Mouse (Mus musculus): ENCODE measurements around the gene Psmb6. TPM values are rescaled to one million over a fixed set of nuclear protein-coding genes. Genes with fewer than 3 reads are reported as not detected.

Gene Psmb6
- total RNA-seq, 1 experiment: 612 TPM

DNA sequence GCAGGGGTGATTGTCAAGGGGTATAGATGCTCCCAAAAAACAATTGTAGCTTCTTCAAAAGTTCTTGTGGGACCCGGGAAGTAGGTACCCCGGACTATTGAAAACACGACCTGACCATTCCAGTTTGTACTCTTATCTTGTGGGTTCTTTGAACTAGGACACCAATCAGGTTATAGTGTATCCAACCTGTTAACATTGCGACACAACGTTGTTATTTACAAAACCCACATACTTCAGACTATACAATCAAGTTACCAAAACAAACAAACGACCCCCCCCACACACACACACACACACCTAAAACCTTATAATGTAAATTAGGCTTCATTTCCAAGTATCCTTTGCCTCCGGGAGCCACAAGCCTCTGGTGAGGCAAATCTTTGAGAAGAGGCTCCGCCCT is 385 bp upstream of the Psmb6 start:
- DNase-seq (ENCODE audit: low read depth, low spot score): no peak
- H3K9ac ChIP-seq (ENCODE audit: insufficient read depth, low read depth, low read length, poor library complexity, severe bottlenecking): no peak overlapping the region
- H3K36me3 ChIP-seq (ENCODE audit: control insufficient read depth, insufficient read depth, low read length, poor library complexity, severe bottlenecking): peaks cover 20% of the 10 kb centered on the region
- peaks cover 0 to 7% of the 10 kb centered on the region in 2 experiments; a peak in 2 of 4 replicates for H3K4me1 ChIP-seq (ENCODE audit: control insufficient read depth in 2 of 2, insufficient read depth in 2 of 2, low read length in 2 of 2, poor library complexity in 1 of 2)
- in situ Hi-C loops (cut with MboI; ENCODE audit: low sequenced_read_pairs in 2 of 2, unreplicated experiment in 2 of 2): loop anchor here in 1 of 2 experiments (5.0 kb wide), 1 partner anchor 93 kb away; the partner anchor contains the start of genes 4930544D05Rik and Chrne
- no peaks in the 10 kb centered on the region for H3K9me3 ChIP-seq (ENCODE audit: control insufficient read depth, insufficient read depth, low read depth, low read length)
- TF ChIP-seq CHD2 (IDR thresholded peaks at IDR 0.05; ENCODE audit: low read depth, low read length) (no peak), MAFK (IDR thresholded peaks at IDR 0.05; ENCODE audit: insufficient read depth, low read depth, low read length) (no peak), ZC3H11A (IDR thresholded peaks at IDR 0.05; ENCODE audit: borderline replicate concordance, low read depth, low read length) (no peak), ZNF384 (IDR thresholded peaks at IDR 0.05; ENCODE audit: low read depth, low read length) (no peak), HCFC1 (IDR thresholded peaks at IDR 0.05; ENCODE audit: borderline replicate concordance, insufficient read depth, low read length) (no peak)
- peak overlapping the region; percentile 38 to 89; a peak in 3 of 4 replicates for H3K4me3 ChIP-seq (ENCODE audit: insufficient read depth in 1 of 2, low read depth in 1 of 2, low read length in 2 of 2, poor library complexity in 1 of 2, severe bottlenecking in 1 of 2)
- no peak overlapping the region for H3K27ac ChIP-seq (ENCODE audit: insufficient read depth, low read depth, low read length, poor library complexity, severe bottlenecking)

DNA sequence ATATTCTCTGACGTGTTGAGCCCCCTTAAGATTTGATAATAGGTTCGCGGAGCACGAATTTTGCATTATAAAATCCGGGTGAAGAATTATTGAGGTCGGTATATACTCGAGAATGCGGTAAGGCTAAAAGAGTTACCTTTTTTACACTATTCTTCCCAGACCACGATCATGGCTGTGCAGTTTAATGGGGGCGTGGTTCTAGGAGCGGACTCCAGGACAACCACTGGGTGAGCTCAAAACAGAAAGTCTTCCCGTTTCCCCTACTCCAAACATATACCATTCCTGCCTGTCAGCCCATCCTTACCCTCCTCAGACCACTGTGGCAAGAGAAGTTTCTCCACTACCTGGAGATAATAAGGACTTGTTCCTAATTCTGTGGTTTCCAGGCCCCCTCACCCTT is 559 bp downstream of the Psmb6 start:
- in situ Hi-C loops (cut with MboI; ENCODE audit: low sequenced_read_pairs in 2 of 2, unreplicated experiment in 2 of 2): loop anchor here in 1 of 2 experiments (5.0 kb wide), 1 partner anchor 92 kb away; the partner anchor contains the start of genes 4930544D05Rik and Chrne
- H3K4me3 ChIP-seq (ENCODE audit: insufficient read depth in 1 of 2, low read depth in 1 of 2, low read length in 2 of 2, poor library complexity in 1 of 2, severe bottlenecking in 1 of 2): peak overlapping the region; percentile 89 to 99
- H3K36me3 ChIP-seq (ENCODE audit: control insufficient read depth, insufficient read depth, low read length, poor library complexity, severe bottlenecking): peaks cover 20% of the 10 kb centered on the region
- peak overlapping the region; percentile 72; the same call in 1 of the 2 replicates for H3K27ac ChIP-seq (ENCODE audit: insufficient read depth, low read depth, low read length, poor library complexity, severe bottlenecking)
- H3K4me1 ChIP-seq (ENCODE audit: control insufficient read depth in 2 of 2, insufficient read depth in 2 of 2, low read length in 2 of 2, poor library complexity in 1 of 2): peaks cover 0 to 6% of the 10 kb centered on the region in 2 experiments; a peak in 2 of 4 replicates
- DNase-seq (ENCODE audit: low read depth, low spot score): no peak
- H3K9ac ChIP-seq (ENCODE audit: insufficient read depth, low read depth, low read length, poor library complexity, severe bottlenecking): peak overlapping the region; percentile 99
- TF ChIP-seq MAFK (IDR thresholded peaks at IDR 0.05; ENCODE audit: insufficient read depth, low read depth, low read length) (no peak), CHD2 (IDR thresholded peaks at IDR 0.05; ENCODE audit: low read depth, low read length) (no peak), ZNF384 (IDR thresholded peaks at IDR 0.05; ENCODE audit: low read depth, low read length) (no peak), ZC3H11A (IDR thresholded peaks at IDR 0.05; ENCODE audit: borderline replicate concordance, low read depth, low read length) (no peak), HCFC1 (IDR thresholded peaks at IDR 0.05; ENCODE audit: borderline replicate concordance, insufficient read depth, low read length) (no peak)
- H3K9me3 ChIP-seq (ENCODE audit: control insufficient read depth, insufficient read depth, low read depth, low read length): no peaks in the 10 kb centered on the region

DNA sequence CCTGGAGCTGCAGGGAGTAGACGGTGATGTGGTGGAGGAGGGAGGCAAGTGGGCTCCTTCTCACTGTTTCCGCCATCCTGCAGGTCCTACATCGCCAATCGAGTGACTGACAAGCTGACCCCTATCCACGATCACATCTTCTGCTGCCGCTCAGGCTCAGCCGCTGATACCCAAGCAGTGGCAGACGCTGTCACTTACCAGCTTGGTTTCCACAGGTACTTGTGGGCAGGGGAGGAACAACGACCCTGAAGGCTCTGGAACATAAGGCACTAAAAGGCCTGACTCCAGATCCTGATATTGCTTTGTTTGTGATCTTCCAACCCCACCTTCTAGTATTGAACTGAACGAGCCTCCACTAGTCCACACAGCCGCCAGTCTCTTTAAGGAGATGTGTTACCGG is 1.0 kb downstream of the Psmb6 start:
- TF ChIP-seq ZNF384 (IDR thresholded peaks at IDR 0.05; ENCODE audit: low read depth, low read length): no peak
- no peak for TF ChIP-seq HCFC1 (IDR thresholded peaks at IDR 0.05; ENCODE audit: borderline replicate concordance, insufficient read depth, low read length)
- no peak for TF ChIP-seq CHD2 (IDR thresholded peaks at IDR 0.05; ENCODE audit: low read depth, low read length)
- no peak for TF ChIP-seq MAFK (IDR thresholded peaks at IDR 0.05; ENCODE audit: insufficient read depth, low read depth, low read length)
- no peak for TF ChIP-seq ZC3H11A (IDR thresholded peaks at IDR 0.05; ENCODE audit: borderline replicate concordance, low read depth, low read length)
- H3K36me3 ChIP-seq (ENCODE audit: control insufficient read depth, insufficient read depth, low read length, poor library complexity, severe bottlenecking): peaks cover 20% of the 10 kb centered on the region
- in situ Hi-C loops (cut with MboI; ENCODE audit: low sequenced_read_pairs in 2 of 2, unreplicated experiment in 2 of 2): loop anchor here in 1 of 2 experiments (5.0 kb wide), 1 partner anchor 91 kb away; the partner anchor contains the start of genes 4930544D05Rik and Chrne
- H3K9ac ChIP-seq (ENCODE audit: insufficient read depth, low read depth, low read length, poor library complexity, severe bottlenecking): peak overlapping the region; percentile 99; the same call in 1 of the 2 replicates
- H3K4me3 ChIP-seq (ENCODE audit: insufficient read depth in 1 of 2, low read depth in 1 of 2, low read length in 2 of 2, poor library complexity in 1 of 2, severe bottlenecking in 1 of 2): peak overlapping the region; percentile 89 to 99
- no peak for DNase-seq (ENCODE audit: low read depth, low spot score)
- peaks cover 0 to 6% of the 10 kb centered on the region in 2 experiments; a peak in 2 of 4 replicates for H3K4me1 ChIP-seq (ENCODE audit: control insufficient read depth in 2 of 2, insufficient read depth in 2 of 2, low read length in 2 of 2, poor library complexity in 1 of 2)
- no peaks in the 10 kb centered on the region for H3K9me3 ChIP-seq (ENCODE audit: control insufficient read depth, insufficient read depth, low read depth, low read length)
- H3K27ac ChIP-seq (ENCODE audit: insufficient read depth, low read depth, low read length, poor library complexity, severe bottlenecking): no peak overlapping the region

DNA sequence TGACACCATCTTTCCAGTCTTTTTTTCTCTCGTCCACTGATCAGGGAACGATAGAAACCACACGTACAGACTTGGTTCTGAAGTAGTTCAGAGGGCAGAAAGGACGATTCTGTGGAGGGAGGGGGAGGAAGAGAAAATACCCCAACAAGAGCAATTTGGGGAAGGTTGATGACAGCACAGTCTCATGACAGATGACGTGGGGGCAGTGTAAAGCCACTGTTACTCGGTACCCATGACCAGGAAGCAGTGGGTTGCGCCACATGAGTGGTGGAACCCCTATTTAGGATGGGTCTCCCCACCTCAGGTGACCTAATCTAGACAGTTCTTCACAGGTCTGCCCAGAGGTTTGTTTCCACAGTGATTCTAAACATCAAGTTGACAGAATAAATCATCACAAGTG is 3.4 kb downstream of the Psmb6 start:
- in situ Hi-C loops (cut with MboI; ENCODE audit: low sequenced_read_pairs in 2 of 2, unreplicated experiment in 2 of 2): loop anchor here in 1 of 2 experiments (5.0 kb wide), 1 partner anchor 89 kb away; the partner anchor contains the start of genes 4930544D05Rik and Chrne
- H3K4me3 ChIP-seq (ENCODE audit: insufficient read depth in 1 of 2, low read depth in 1 of 2, low read length in 2 of 2, poor library complexity in 1 of 2, severe bottlenecking in 1 of 2): no peak overlapping the region
- H3K27ac ChIP-seq (ENCODE audit: insufficient read depth, low read depth, low read length, poor library complexity, severe bottlenecking): no peak overlapping the region
- peaks cover 20% of the 10 kb centered on the region for H3K36me3 ChIP-seq (ENCODE audit: control insufficient read depth, insufficient read depth, low read length, poor library complexity, severe bottlenecking)
- H3K9me3 ChIP-seq (ENCODE audit: control insufficient read depth, insufficient read depth, low read depth, low read length): no peaks in the 10 kb centered on the region
- H3K4me1 ChIP-seq (ENCODE audit: control insufficient read depth in 2 of 2, insufficient read depth in 2 of 2, low read length in 2 of 2, poor library complexity in 1 of 2): peaks cover 0 to 6% of the 10 kb centered on the region in 2 experiments; a peak in 2 of 4 replicates
- no peak for TF ChIP-seq CHD2 (IDR thresholded peaks at IDR 0.05; ENCODE audit: low read depth, low read length)
- TF ChIP-seq MAFK (IDR thresholded peaks at IDR 0.05; ENCODE audit: insufficient read depth, low read depth, low read length): no peak
- no peak for TF ChIP-seq ZNF384 (IDR thresholded peaks at IDR 0.05; ENCODE audit: low read depth, low read length)
- TF ChIP-seq ZC3H11A (IDR thresholded peaks at IDR 0.05; ENCODE audit: borderline replicate concordance, low read depth, low read length): no peak
- no peak for TF ChIP-seq HCFC1 (IDR thresholded peaks at IDR 0.05; ENCODE audit: borderline replicate concordance, insufficient read depth, low read length)
- DNase-seq (ENCODE audit: low read depth, low spot score): no peak
- no peak overlapping the region for H3K9ac ChIP-seq (ENCODE audit: insufficient read depth, low read depth, low read length, poor library complexity, severe bottlenecking)

Data from ES-E14 (cell line).